In the genomic region with DNA sequence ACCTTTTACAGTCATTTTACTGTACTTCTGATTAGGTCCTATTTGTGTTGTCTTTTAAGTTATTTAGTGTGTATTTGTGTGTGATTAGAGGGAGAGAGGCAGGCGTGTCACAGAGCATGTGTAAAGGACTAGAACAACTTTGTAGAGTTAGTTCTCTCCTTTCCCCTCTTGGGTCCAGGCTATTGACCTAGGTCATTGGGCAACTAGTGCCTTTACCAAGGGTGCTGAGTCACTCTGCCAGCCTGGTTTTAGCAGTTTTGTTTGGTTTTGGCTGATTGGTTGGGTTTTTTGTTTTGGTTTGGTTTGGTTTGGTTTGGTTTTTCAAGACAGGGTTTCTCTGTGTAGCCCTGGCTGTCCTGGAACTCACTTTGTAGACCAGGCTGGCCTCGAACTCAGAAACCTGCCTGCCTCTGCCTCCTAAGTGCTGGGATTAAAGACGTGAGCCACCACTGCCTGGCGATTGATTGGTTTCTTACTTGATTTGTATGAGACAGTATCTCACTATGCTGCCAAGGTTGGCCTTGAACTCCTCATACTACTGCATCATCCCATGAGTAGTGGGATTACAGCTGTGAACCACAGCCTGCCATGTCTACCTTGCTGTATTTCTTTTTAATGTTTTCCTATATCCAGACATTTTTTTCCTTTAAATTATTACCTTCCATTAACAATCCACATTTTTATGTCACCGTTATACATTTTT, we compare ENCODE assay signal across 23 mouse cellular contexts.
"Had no signal": no experiment of that assay in that cellular context is flagged by ENCODE, and none has a peak within 500 bp of the region (broad histone marks: within the 10 kb centered on the region; RNA-seq: fewer than 3 reads in every experiment).

No protein-coding gene starts in this region.

- H3K27me3 ChIP-seq: kidney, embryonic 15.5 days; limb, embryonic 12.5 days; limb, embryonic 15.5 days; lung, embryonic 15.5 days; midbrain, embryonic 12.5 days; midbrain, embryonic 15.5 days; neural tube, embryonic 13.5 days; stomach, embryonic 15.5 days had no signal

- H3K4me3 ChIP-seq: kidney, embryonic 15.5 days; left cerebral cortex, adult 2 months; limb, embryonic 12.5 days; limb, embryonic 15.5 days; lung, embryonic 15.5 days; midbrain, embryonic 12.5 days; midbrain, embryonic 15.5 days; neural tube, embryonic 13.5 days; stomach, embryonic 15.5 days had no signal

- H3K4me1 ChIP-seq: kidney, embryonic 15.5 days; limb, embryonic 12.5 days; limb, embryonic 15.5 days; lung, embryonic 15.5 days; midbrain, embryonic 12.5 days; midbrain, embryonic 15.5 days; neural tube, embryonic 13.5 days; stomach, embryonic 15.5 days had no signal

- H3K4me2 ChIP-seq: kidney, embryonic 15.5 days; limb, embryonic 12.5 days; limb, embryonic 15.5 days; lung, embryonic 15.5 days; midbrain, embryonic 12.5 days; midbrain, embryonic 15.5 days; neural tube, embryonic 13.5 days; stomach, embryonic 15.5 days had no signal

- DNase-seq: kidney, adult 11 months; kidney, adult 8-10 months; kidney, postnatal 10 days; kidney, postnatal 36 days; layer of hippocampus, postnatal 36 days; left cerebral cortex, postnatal 4 days; lung, adult 18-20 months; lung, postnatal 14 days; lung, postnatal 4 days; retina, postnatal 1 day; right cerebral cortex, postnatal 25 days; spleen, adult 18-20 months; thymus, postnatal 25 days had no signal

- ATAC-seq: midbrain, embryonic 15.5 days had no signal

- H3K27ac ChIP-seq: kidney, embryonic 15.5 days; left cerebral cortex, adult 2 months; limb, embryonic 12.5 days; limb, embryonic 15.5 days; liver, embryonic 14.5 days; lung, embryonic 15.5 days; midbrain, embryonic 12.5 days; midbrain, embryonic 15.5 days; neural tube, embryonic 13.5 days; stomach, embryonic 15.5 days had no signal

- H3K9ac ChIP-seq: kidney, embryonic 15.5 days; limb, embryonic 12.5 days; limb, embryonic 15.5 days; liver, embryonic 14.5 days; lung, embryonic 15.5 days; midbrain, embryonic 12.5 days; midbrain, embryonic 15.5 days; neural tube, embryonic 13.5 days; stomach, embryonic 15.5 days had no signal

- H3K9me3 ChIP-seq: kidney, embryonic 15.5 days; limb, embryonic 12.5 days; limb, embryonic 15.5 days; lung, embryonic 15.5 days; midbrain, embryonic 12.5 days; midbrain, embryonic 15.5 days; neural tube, embryonic 13.5 days; stomach, embryonic 15.5 days had no signal

- H3K36me3 ChIP-seq: kidney, embryonic 15.5 days; limb, embryonic 12.5 days; limb, embryonic 15.5 days; lung, embryonic 15.5 days; midbrain, embryonic 12.5 days; midbrain, embryonic 15.5 days; neural tube, embryonic 13.5 days; stomach, embryonic 15.5 days had no signal
